Mouse (Mus musculus) liver, adult 2 months (tissue): Measurements from ENCODE around the gene Gmfb. TPM values are rescaled to one million over a fixed set of nuclear protein-coding genes. Genes with fewer than 3 reads are reported as not detected.

Experiments
- DNase-seq: peaks from one replicate; pipeline ENCODE4 v3.0.0-alpha.2; 2011; ENCODE audit warnings: low read depth, low spot score; ENCODE audit errors: extremely low read depth
- H3K27ac ChIP-seq: fragments of 200-500 bp; replicated peaks from 2 replicates; pipeline ENCODE4 v1.5.1; 2012; ENCODE audit warnings: low read depth, mild to moderate bottlenecking, control low read depth, inconsistent platforms, low read length; ENCODE audit not compliant: insufficient read depth
- H3K27me3 ChIP-seq: fragments of 200-500 bp; 2 replicates; pipeline ENCODE4 v1.6.1; 2012; ENCODE audit warnings: mild to moderate bottlenecking, moderate library complexity, low read length, inconsistent platforms; ENCODE audit not compliant: control insufficient read depth, insufficient read depth
- H3K36me3 ChIP-seq: fragments of 200-500 bp; 2 replicates; pipeline ENCODE4 v1.6.1; 2012; ENCODE audit warnings: low read length, inconsistent platforms; ENCODE audit not compliant: control insufficient read depth, insufficient read depth
- H3K4me1 ChIP-seq: fragments of 200-500 bp; 2 replicates; pipeline ENCODE4 v1.6.1; 2011; ENCODE audit warnings: low read length; ENCODE audit not compliant: control insufficient read depth, insufficient read depth
- H3K4me3 ChIP-seq: fragments of 200-500 bp; 2 replicates; pipeline ENCODE4 v1.5.1; 2011; ENCODE audit warnings: low read depth, mild to moderate bottlenecking, control low read depth, low read length, moderate library complexity; ENCODE audit not compliant: insufficient read depth
- H3K79me2 ChIP-seq: fragments of 200-500 bp; 2 replicates; pipeline ENCODE4 v1.6.1; 2012; ENCODE audit warnings: inconsistent platforms, mild to moderate bottlenecking, low read length, moderate library complexity; ENCODE audit not compliant: control insufficient read depth, insufficient read depth
- H3K9ac ChIP-seq: fragments of 200-500 bp; 2 replicates; pipeline ENCODE4 v1.6.1; 2012; ENCODE audit warnings: low read depth, mild to moderate bottlenecking, control low read depth, inconsistent platforms, low read length
- CTCF ChIP-seq: fragments of 200-500 bp; IDR thresholded peaks from 2 replicates; pipeline ENCODE4 v1.5.1; 2011; ENCODE audit warnings: low read depth, low read length, control low read depth
- POLR2A ChIP-seq: fragments of 200-500 bp; IDR thresholded peaks from 2 replicates; pipeline ENCODE4 v1.6.1; 2011; ENCODE audit warnings: low read length, control low read depth; ENCODE audit not compliant: insufficient read depth; ENCODE audit errors: extremely low read depth
- WGBS: fragments of 180-500 bp; shearing (Covaris S2); methylation state at CpG from one replicate; pipeline ENCODE4 v1.1.7; 2018; 5-methylcytosine and 5-hydroxymethylcytosine counted together
- polyA plus RNA-seq: library from polyadenylated mRNA; depleted of rRNA; stranded (reverse); fragments of >200 nt; gene quantifications from 2 replicates; pipeline ENCODE4 v1.2.3, GENCODE M21; 2012
- total RNA-seq: library from RNA; depleted of rRNA; stranded (reverse); fragments of >200 nt; gene quantifications from 2 replicates; pipeline ENCODE4 v1.2.3, GENCODE M21; 2014

The Gmfb gene
- total and polyA plus RNA-seq, 2 experiments, result 3.6 to 27.2 TPM

DNA sequence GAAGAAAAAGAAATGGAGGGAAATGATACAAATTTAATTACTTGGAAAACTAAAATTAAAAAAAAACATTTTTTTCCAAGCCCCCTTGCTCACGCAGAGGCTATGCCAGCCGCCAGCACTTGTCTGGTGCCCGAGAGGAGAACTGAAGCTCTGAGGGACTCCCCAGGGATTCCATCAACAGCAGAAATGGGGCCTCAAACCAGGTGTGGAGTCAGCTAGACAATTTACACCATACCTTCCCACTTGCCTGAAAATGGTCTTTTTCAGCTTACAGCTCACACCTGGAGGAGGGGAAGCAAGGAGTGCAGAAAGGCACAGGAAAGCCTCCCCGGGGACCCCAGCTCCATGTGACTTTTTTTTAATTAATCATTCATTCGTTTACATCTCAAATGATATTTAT, 36.8 kb downstream of the Gmfb start:
- DNase-seq, result no peak
- H3K9ac ChIP-seq, result no peak overlapping the region
- H3K36me3 ChIP-seq, result peaks cover 5% of the 10 kb centered on the region
- H3K4me3 ChIP-seq, result no peak overlapping the region
- H3K79me2 ChIP-seq, result peaks cover 22% of the 10 kb centered on the region; the same call in 1 of the 2 replicates
- no peaks in the 10 kb centered on the region for H3K27me3 ChIP-seq
- peaks cover 14% of the 10 kb centered on the region for H3K4me1 ChIP-seq
- whole genome bisulfite sequencing, result 95% methylated on average over 5 of the region's 5 CpGs
- no peak overlapping the region for H3K27ac ChIP-seq
- TF ChIP-seq POLR2A, result no peak
- TF ChIP-seq CTCF, result no peak

DNA sequence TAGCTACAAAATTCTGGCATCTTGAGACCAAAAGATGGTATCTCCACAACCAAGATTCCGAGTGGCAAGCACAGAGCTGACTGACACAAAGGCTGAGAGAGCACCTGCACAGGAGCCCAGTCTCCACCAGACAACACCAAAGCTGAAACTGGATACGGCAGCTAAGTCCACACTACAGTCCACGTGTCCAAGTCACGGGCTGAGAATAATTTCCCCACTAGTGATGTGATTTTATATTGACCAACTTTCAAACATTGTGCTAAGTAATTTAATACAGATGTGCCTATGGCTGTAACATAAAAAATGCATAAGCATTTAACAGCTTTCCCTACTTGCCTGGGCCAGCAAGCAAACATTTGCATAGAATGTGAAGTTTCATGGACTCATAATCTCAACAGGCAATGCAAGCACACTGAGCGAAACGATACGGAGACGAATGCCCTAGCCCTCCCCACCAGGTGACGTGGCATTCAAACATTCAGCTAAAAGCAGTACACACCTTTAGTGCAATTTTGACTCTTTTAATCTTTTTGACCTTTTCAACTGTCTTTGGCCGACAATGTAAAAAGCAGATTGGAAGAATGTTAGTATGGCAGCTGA, 38.6 kb downstream of the Gmfb start:
- 92% methylated on average over 10 of the region's 10 CpGs for WGBS
- no peaks in the 10 kb centered on the region for H3K27me3 ChIP-seq
- H3K27ac ChIP-seq, result no peak overlapping the region
- H3K4me3 ChIP-seq, result no peak overlapping the region
- peaks cover 22% of the 10 kb centered on the region; the same call in 1 of the 2 replicates for H3K79me2 ChIP-seq
- H3K36me3 ChIP-seq, result peaks cover 21% of the 10 kb centered on the region
- DNase-seq, result no peak
- no peak overlapping the region for H3K9ac ChIP-seq
- TF ChIP-seq POLR2A (no peak), CTCF (no peak)
- H3K4me1 ChIP-seq, result peaks cover 11% of the 10 kb centered on the region

DNA sequence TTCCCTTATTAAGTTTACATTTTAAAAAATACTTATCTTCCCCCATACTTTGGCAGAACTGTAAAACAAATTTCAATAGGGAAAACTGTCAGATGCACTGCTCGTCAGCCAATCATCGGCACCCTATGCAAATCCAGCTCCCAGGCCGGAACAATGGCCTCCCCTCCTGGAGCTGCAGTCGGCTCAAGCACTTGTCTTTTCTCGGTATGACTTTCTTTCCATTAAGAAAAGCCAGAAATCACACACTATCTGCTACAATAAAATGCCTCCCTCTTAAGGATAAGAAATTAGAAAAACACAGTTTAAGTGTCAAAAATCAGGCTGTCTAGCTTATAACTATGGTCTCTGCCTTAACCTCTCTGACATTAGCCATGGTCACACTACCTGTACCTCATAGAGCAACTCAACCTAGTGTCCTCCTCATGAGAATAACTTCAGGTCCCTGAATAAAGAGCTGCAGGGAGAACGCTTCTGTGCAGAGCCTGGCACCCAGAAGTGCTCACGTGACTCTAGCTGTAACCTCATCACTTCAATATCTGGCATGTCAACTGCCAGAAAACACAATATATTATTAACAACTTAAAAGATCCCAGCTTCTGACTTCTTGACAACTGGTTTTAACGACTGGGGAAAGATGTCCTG, 39.7 kb downstream of the Gmfb start:
- peaks cover 9% of the 10 kb centered on the region; the same call in 1 of the 2 replicates for H3K4me1 ChIP-seq
- H3K79me2 ChIP-seq, result peaks cover 22% of the 10 kb centered on the region; the same call in 1 of the 2 replicates
- TF ChIP-seq CTCF (no peak), POLR2A (no peak)
- H3K27ac ChIP-seq, result no peak overlapping the region
- H3K9ac ChIP-seq, result no peak overlapping the region
- DNase-seq, result no peak
- peaks cover 32% of the 10 kb centered on the region for H3K36me3 ChIP-seq
- WGBS, result 88% methylated on average over 8 of the region's 8 CpGs
- H3K4me3 ChIP-seq, result no peak overlapping the region
- no peaks in the 10 kb centered on the region for H3K27me3 ChIP-seq

DNA sequence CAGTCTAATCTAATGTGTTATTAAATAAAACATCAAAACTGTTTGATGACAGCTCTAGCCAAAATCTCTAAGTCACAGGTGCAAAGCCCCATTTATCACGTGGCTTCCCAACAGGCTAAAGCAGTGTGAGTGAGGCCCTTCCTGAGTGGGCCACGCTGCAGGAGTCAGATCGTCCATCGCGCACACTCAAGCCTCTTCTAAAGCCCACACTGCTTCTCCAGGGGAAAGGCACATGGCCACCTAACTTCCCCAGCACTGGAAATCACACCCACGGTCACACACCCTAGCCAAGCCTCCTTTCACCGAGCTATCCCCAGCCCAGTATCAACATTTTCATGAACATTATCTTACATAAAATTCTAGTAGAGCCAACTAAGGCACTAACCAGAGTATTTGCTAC, 41.0 kb downstream of the Gmfb start:
- no peak overlapping the region for H3K4me3 ChIP-seq
- TF ChIP-seq POLR2A (no peak), CTCF (no peak)
- H3K79me2 ChIP-seq, result peaks cover 18% of the 10 kb centered on the region; the same call in 1 of the 2 replicates
- H3K27ac ChIP-seq, result no peak overlapping the region
- peaks cover 3% of the 10 kb centered on the region; the same call in 1 of the 2 replicates for H3K4me1 ChIP-seq
- no peak overlapping the region for H3K9ac ChIP-seq
- no peak for DNase-seq
- 94% methylated on average over 7 of the region's 7 CpGs for WGBS
- H3K36me3 ChIP-seq, result peaks cover 37% of the 10 kb centered on the region
- H3K27me3 ChIP-seq, result no peaks in the 10 kb centered on the region

DNA sequence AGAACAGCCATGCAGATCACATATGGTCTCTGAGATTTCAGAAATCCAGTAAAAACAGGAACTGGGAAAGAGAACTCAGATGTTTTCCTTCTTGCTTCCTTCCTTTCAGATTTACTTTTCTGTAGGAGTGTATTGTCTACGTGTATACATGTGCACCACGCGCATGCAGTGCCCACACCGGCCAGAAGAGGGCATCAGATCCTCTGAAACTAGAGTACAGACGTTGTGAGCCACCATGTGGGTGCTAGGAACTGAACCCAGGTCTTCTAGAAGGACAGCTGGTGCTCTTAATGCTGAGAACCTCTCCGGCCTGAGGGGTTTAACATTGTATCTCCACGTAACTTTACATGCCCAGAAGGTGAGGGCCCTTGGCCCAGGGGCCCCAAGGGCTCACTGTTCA, 42.8 kb downstream of the Gmfb start:
- no peak overlapping the region for H3K27ac ChIP-seq
- TF ChIP-seq POLR2A (no peak), CTCF (peak; percentile 58)
- peaks cover 6% of the 10 kb centered on the region; the same call in 1 of the 2 replicates for H3K79me2 ChIP-seq
- no peak for DNase-seq
- peaks cover 43% of the 10 kb centered on the region for H3K36me3 ChIP-seq
- no peaks in the 10 kb centered on the region for H3K27me3 ChIP-seq
- no peak overlapping the region for H3K9ac ChIP-seq
- H3K4me3 ChIP-seq, result no peak overlapping the region
- H3K4me1 ChIP-seq, result no peaks in the 10 kb centered on the region
- WGBS, result 98% methylated on average over 7 of the region's 7 CpGs

DNA sequence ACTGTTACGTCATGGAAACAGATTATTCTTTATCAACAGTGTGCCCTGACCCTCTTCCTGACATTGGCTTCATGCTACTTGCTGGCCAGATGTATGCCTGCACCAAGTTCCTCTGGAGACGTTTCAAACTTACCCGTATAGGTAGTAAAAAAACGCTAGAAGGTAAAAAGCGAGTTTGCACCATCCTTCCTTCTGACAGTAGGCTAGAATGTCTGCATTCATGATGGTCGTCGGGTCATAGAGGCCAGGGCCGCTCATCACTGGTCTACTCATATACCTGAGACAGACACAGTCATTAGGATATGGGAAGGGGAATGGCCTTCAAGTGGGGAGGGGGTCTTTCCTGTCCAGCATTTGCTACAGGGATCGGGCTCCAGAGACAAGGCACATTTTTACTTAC, 43.3 kb downstream of the Gmfb start:
- TF ChIP-seq POLR2A (no peak), CTCF (no peak)
- Histone ChIP-seq H3K27ac (no peak overlapping the region), H3K9ac (no peak overlapping the region), H3K27me3 (no peaks in the 10 kb centered on the region), H3K36me3 (peaks cover 45% of the 10 kb centered on the region), H3K4me3 (no peak overlapping the region), H3K4me1 (no peaks in the 10 kb centered on the region), H3K79me2 (peaks cover 5% of the 10 kb centered on the region; the same call in 1 of the 2 replicates)
- no peak for DNase-seq
- 97% methylated on average over 9 of the region's 9 CpGs for WGBS
